ENCODE assay signal across 19 mouse cellular contexts in the genomic region with DNA sequence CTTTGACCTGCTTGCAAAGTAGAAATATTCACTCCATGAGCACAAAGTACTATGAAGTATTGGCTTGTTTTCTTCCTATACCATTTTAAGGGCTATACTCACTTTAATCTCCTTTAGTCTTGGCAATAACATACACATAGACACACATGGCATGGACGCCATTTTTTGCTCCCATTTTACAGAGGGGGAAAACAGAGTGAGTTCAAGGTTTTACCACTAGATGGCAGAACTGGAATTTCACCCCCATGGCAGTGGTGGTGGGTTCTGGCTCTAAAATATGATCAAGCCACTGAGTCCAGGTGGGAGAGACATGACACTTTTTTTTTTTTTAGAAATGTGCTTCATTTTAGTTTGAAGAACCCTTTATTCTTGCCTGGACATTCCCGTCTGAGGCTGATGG. TPM values are rescaled to one million over a fixed set of nuclear protein-coding genes. Genes with fewer than 3 reads are reported as not detected.
DNase-seq lines count a peak whose midpoint lies in the region; ATAC-seq and TF ChIP-seq lines count a peak whose summit lies in the region.
"Had no signal": no experiment of that assay in that cellular context is flagged by ENCODE, and none has a peak within 500 bp of the region (broad histone marks: within the 10 kb centered on the region; RNA-seq: fewer than 3 reads in every experiment).

No protein-coding gene starts in this region.

- no peaks in the 10 kb centered on the region for H3K36me3 ChIP-seq in liver, adult 2 months (ENCODE audit: control insufficient read depth, insufficient read depth, low read length)
- no peaks in the 10 kb centered on the region for H3K36me3 ChIP-seq in liver, embryonic 12.5 days
- peaks cover 45% of the 10 kb centered on the region for H3K36me3 ChIP-seq in E14TG2a.4 (ENCODE audit: insufficient read depth, low read length)
- H3K36me3 ChIP-seq: forebrain, embryonic 15.5 days; heart, embryonic 15.5 days; limb, embryonic 10.5 days; neural tube, embryonic 12.5 days had no signal

- TF ChIP-seq POLR2A in liver, adult 2 months (IDR thresholded peaks at IDR 0.05; ENCODE audit: extremely low read depth, insufficient read depth, low read length): no peak

- no peaks in the 10 kb centered on the region for H3K27me3 ChIP-seq in liver, adult 2 months (ENCODE audit: control insufficient read depth, insufficient read depth, low read length)
- H3K27me3 ChIP-seq in liver, embryonic 12.5 days (replicated peaks): peaks cover 49% of the 10 kb centered on the region
- peaks cover 13% of the 10 kb centered on the region for H3K27me3 ChIP-seq in E14TG2a.4 (ENCODE audit: insufficient read depth, low read length)
- H3K27me3 ChIP-seq: forebrain, embryonic 15.5 days had no signal

- H3K9me3 ChIP-seq in liver, embryonic 12.5 days (replicated peaks): no peaks in the 10 kb centered on the region
- H3K9me3 ChIP-seq in E14TG2a.4 (ENCODE audit: low read length): no peaks in the 10 kb centered on the region
- H3K9me3 ChIP-seq: forebrain, embryonic 15.5 days; heart, embryonic 15.5 days; limb, embryonic 10.5 days; neural tube, embryonic 12.5 days had no signal

- peak; percentile 12; the same call in 1 of the 2 replicates for TF ChIP-seq CTCF in liver, adult 2 months (IDR thresholded peaks at IDR 0.05; ENCODE audit: low read depth, low read length)
- peak; percentile 75 for TF ChIP-seq CTCF in E14TG2a.4 (conservative IDR thresholded peaks at IDR 0.05; ENCODE audit: low read length)

- H3K79me2 ChIP-seq in liver, adult 2 months (ENCODE audit: control insufficient read depth, insufficient read depth, low read length): peaks cover 10% of the 10 kb centered on the region; the same call in 1 of the 2 replicates

- H3K4me1 ChIP-seq in liver, adult 2 months (ENCODE audit: control insufficient read depth, insufficient read depth, low read length): peaks cover 16% of the 10 kb centered on the region
- no peaks in the 10 kb centered on the region for H3K4me1 ChIP-seq in liver, embryonic 12.5 days
- peaks cover 71% of the 10 kb centered on the region for H3K4me1 ChIP-seq in E14TG2a.4 (replicated peaks; ENCODE audit: low read depth, low read length)

- DNase-seq in CD4-positive, CD25-positive, alpha-beta regulatory T cell, adult 2 months (ENCODE audit: low read depth, low spot score): peak; percentile 11
- no peak for DNase-seq in liver, adult 2 months (ENCODE audit: extremely low read depth, low read depth, low spot score)
- DNase-seq in induced T-regulatory cell, adult 2 months (ENCODE audit: low read depth): peak; percentile 12
- no peak for DNase-seq in spleen, adult 12 weeks (ENCODE audit: low spot score)
- DNase-seq in right cerebral cortex, postnatal 14 days: no peak
- DNase-seq: kidney, postnatal 4 days; layer of hippocampus, postnatal 36 days had no signal

- H3K27ac ChIP-seq in liver, adult 2 months (replicated peaks; ENCODE audit: insufficient read depth, low read depth, low read length): no peak overlapping the region
- H3K27ac ChIP-seq in liver, embryonic 12.5 days: no peak overlapping the region
- H3K27ac ChIP-seq: forebrain, embryonic 15.5 days; heart, embryonic 15.5 days; limb, embryonic 10.5 days; neural tube, embryonic 12.5 days had no signal

- no peak overlapping the region for H3K4me2 ChIP-seq in liver, embryonic 12.5 days
- H3K4me2 ChIP-seq: forebrain, embryonic 15.5 days had no signal

- no peak overlapping the region for H3K9ac ChIP-seq in liver, adult 2 months (ENCODE audit: low read depth, low read length)
- no peak overlapping the region for H3K9ac ChIP-seq in liver, embryonic 12.5 days
- H3K9ac ChIP-seq: forebrain, embryonic 15.5 days; heart, embryonic 15.5 days; neural tube, embryonic 12.5 days had no signal

- H3K4me3 ChIP-seq in liver, adult 2 months (ENCODE audit: insufficient read depth, low read depth, low read length): no peak overlapping the region
- H3K4me3 ChIP-seq in liver, embryonic 12.5 days: no peak overlapping the region
- peak overlapping the region; percentile 68; the same call in 1 of the 2 replicates for H3K4me3 ChIP-seq in E14TG2a.4 (replicated peaks; ENCODE audit: low read length)
- H3K4me3 ChIP-seq: erythroblast, embryonic 14.5 days; forebrain, embryonic 15.5 days; heart, embryonic 15.5 days; neural tube, embryonic 12.5 days had no signal

- ATAC-seq in CD4-positive, CD25-positive, alpha-beta regulatory T cell, adult 4 months: no peak
- no peak for ATAC-seq in liver, embryonic 12.5 days
- ATAC-seq: forebrain, embryonic 15.5 days; inflammation-experienced regulatory T-cells, adult 6 months had no signal

- WGBS in liver, adult 2 months: 83% methylated on average over 2 of the region's 2 CpGs
- WGBS in liver, embryonic 12.5 days (ENCODE audit: insufficient replicate concordance): 43% methylated on average over 2 of the region's 2 CpGs

RNA-seq across cellular contexts. Expression of a gene that starts 1.6 kb away (rescaled TPM):
- polyA plus RNA-seq in CD4-positive, CD25-positive, alpha-beta regulatory T cell, adult 4 months (2017; shearing (Covaris generic)): under 1 TPM; 0.51 to 0.61 TPM
- total RNA-seq in liver, adult 2 months (2014; rRNA removed): 28.3 and 36.6 TPM in 2 replicates
- polyA plus RNA-seq in liver, adult 2 months (2012; rRNA removed): 50.7 and 65.7 TPM in 2 replicates
- polyA plus RNA-seq in liver, embryonic 12.5 days (2016; fragmentation: Nextera tagmentation; extraction: Ambion mirVana): 7.0 and 7.9 TPM in 2 replicates

RNA-seq across cellular contexts. Expression of a gene that starts 56.5 kb away (rescaled TPM):
- polyA plus RNA-seq in CD4-positive, CD25-positive, alpha-beta regulatory T cell, adult 4 months (2017; shearing (Covaris generic)): 1 to 10 TPM; 1.2 TPM
- 389 and 508 TPM in 2 replicates for total RNA-seq in liver, adult 2 months (2014; rRNA removed)
- 1,193 and 1,387 TPM in 2 replicates for polyA plus RNA-seq in liver, adult 2 months (2012; rRNA removed)
- 0.57 and 0.60 TPM in 2 replicates for polyA plus RNA-seq in liver, embryonic 12.5 days (2016; fragmentation: Nextera tagmentation; extraction: Ambion mirVana)
- total RNA-seq: granulocyte monocyte progenitor cell, adult 5-6 weeks; hematopoietic stem cell, adult 5-6 weeks; layer of hippocampus, postnatal 36 days had no signal
- polyA plus RNA-seq: erythroblast, embryonic 14.5 days; spleen, adult 2 months had no signal

Comparison
In these comparisons a context has a peak if more than half of its experiments do, and no peak if none do; other contexts are left out.
1. RNA of a gene that starts 56.5 kb away (polyA plus RNA-seq): 1,193 to 1,387 TPM in liver, adult 2 months; 1.2 TPM in CD4-positive, CD25-positive, alpha-beta regulatory T cell, adult 4 months and 0.57 to 0.60 TPM in liver, embryonic 12.5 days; every median in the first group is over 100 times any median in the second.
2. DNase-seq: peak in CD4-positive, CD25-positive, alpha-beta regulatory T cell, adult 2 months (single experiment) and induced T-regulatory cell, adult 2 months (single experiment); none in liver, adult 2 months (single experiment), spleen, adult 12 weeks (single experiment) and right cerebral cortex, postnatal 14 days (single experiment).